Mouse (Mus musculus): ENCODE data around the gene Lhx2. TPM values are rescaled to one million over a fixed set of nuclear protein-coding genes. Genes with fewer than 3 reads are reported as not detected.

The Lhx2 gene
- polyA plus RNA-seq (2015; fragmentation: Nextera tagmentation; extraction: Ambion mirVana): 0.07 and 0.33 TPM in 2 replicates

DNA sequence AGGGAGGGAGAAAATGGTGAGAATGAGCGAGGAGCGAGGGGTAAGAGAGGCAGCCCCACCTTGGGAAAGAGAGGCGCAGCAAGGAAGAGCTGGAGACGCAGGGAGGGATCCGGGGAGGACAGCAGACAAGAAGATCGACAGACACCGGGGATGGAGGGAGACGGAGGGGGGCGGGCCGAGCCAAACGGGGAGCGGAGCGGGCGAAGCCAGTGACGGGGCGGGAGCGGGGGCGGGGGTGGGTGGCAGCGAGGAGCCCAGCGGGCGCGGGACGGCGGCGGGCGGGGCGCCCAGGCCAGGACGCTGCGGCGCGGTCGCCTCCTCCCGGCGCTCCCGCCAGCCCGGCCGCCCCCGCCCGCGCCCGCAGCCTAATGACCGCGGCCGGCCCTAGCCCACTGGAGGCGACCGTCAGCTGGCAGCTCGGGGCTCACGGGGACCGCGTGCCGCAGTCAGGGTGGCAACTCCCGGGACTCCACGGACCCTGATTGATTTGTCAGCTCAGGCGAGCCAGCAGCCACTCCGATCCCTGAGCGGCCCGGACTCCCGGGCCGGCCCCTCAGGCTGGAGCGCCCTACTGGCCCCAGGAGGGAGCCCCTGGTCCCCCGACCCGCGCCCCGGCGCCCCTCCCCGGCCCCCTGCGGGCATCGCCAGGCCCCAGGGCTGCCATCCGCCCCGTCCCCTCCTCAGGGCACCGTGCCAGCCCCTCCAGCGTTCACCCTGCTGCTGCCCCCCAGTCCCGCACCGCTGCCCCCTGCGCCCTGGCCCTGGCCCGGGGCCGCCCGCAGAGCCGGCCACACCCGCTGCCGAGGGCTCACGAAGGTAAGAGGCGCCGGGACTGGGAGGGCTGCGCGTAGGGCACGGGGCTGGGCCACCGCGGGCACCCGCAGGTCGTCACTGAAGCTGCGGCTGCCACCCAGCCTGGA is at the start of gene Lhx2:
Lhx2 (plus strand) TSS at position 292 of the 920 bp plus-strand sequence.

Other genes with a start within 250 kb of the Lhx2 start
- 9.1 and 10.0 TPM in 2 replicates for gene Dennd1a, start 51.9 kb upstream of the Lhx2 start, polyA plus RNA-seq (2015; fragmentation: Nextera tagmentation; extraction: Ambion mirVana)
- 25.4 and 40.4 TPM in 2 replicates for gene Nek6, start 172.4 kb downstream of the Lhx2 start, polyA plus RNA-seq (2015; fragmentation: Nextera tagmentation; extraction: Ambion mirVana)